In the genomic region with DNA sequence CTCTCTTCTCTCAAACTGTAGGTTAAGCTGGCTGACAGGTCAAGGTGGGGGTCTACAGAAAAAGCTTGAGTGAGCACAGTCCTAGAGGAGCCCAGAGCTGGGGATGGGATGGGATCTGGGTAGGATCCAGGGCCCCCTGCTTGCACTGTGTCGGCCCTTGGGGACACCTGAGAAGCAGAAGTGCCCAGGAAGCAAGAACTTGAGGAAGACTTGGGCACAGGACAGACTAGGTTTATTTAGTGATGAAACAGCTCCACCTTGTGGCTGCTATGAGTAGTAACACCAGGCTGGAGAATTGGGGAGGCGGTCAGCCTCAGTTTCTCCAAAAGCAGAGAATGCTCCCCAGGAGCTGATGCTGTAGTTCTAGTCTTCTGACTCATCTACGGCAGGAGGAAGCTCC, we compare ENCODE assay signal across 8 mouse cellular contexts. TPM values are rescaled to one million over a fixed set of nuclear protein-coding genes. Genes with fewer than 3 reads are reported as not detected.
A peak's percentile ranks its signal among the peaks of the same experiment; 100 is the strongest.
DNase-seq lines count a peak whose midpoint lies in the region; ATAC-seq lines count a peak whose summit lies in the region.

No protein-coding gene starts in this region.

- no peaks in the 10 kb centered on the region for H3K36me3 ChIP-seq in forebrain, embryonic 13.5 days (ENCODE audit: poor library complexity, severe bottlenecking)
- no peaks in the 10 kb centered on the region for H3K36me3 ChIP-seq in forebrain, embryonic 11.5 days (ENCODE audit: control insufficient read depth, insufficient read depth, low read length)
- no peaks in the 10 kb centered on the region for H3K36me3 ChIP-seq in intestine, embryonic 14.5 days (ENCODE audit: control insufficient read depth, insufficient read depth, low read length)
- no peaks in the 10 kb centered on the region for H3K36me3 ChIP-seq in stomach, embryonic 16.5 days (ENCODE audit: control insufficient read depth, insufficient read depth, low read length)

- no peak overlapping the region for H3K4me3 ChIP-seq in forebrain, embryonic 13.5 days
- no peak overlapping the region for H3K4me3 ChIP-seq in forebrain, embryonic 11.5 days (ENCODE audit: low read depth, low read length)
- H3K4me3 ChIP-seq in intestine, embryonic 14.5 days (ENCODE audit: low read depth, low read length), result no peak overlapping the region
- no peak overlapping the region for H3K4me3 ChIP-seq in stomach, embryonic 16.5 days (replicated peaks; ENCODE audit: low read length)

- peaks cover 30% of the 10 kb centered on the region for H3K27me3 ChIP-seq in forebrain, embryonic 13.5 days
- H3K27me3 ChIP-seq in forebrain, embryonic 11.5 days (ENCODE audit: control insufficient read depth, insufficient read depth, low read length), result peaks cover 3% of the 10 kb centered on the region; the same call in 1 of the 2 replicates
- peaks cover 8% of the 10 kb centered on the region; the same call in 1 of the 2 replicates for H3K27me3 ChIP-seq in intestine, embryonic 14.5 days (replicated peaks; ENCODE audit: control insufficient read depth, insufficient read depth, low read length)
- no peaks in the 10 kb centered on the region for H3K27me3 ChIP-seq in stomach, embryonic 16.5 days (ENCODE audit: control insufficient read depth, insufficient read depth, low read length)

- H3K4me2 ChIP-seq in forebrain, embryonic 13.5 days, result no peak overlapping the region
- no peak overlapping the region for H3K4me2 ChIP-seq in forebrain, embryonic 11.5 days (ENCODE audit: low read depth, low read length, severe bottlenecking)
- H3K4me2 ChIP-seq in intestine, embryonic 14.5 days (ENCODE audit: low read length), result no peak overlapping the region
- no peak overlapping the region for H3K4me2 ChIP-seq in stomach, embryonic 16.5 days (ENCODE audit: low read depth, low read length)

- no peak for DNase-seq in forebrain, embryonic 11.5 days (ENCODE audit: low spot score)
- DNase-seq in thymus, postnatal 0 days (ENCODE audit: low spot score), result peak; percentile 64
- DNase-seq in thymus, adult 18-20 months, result no peak
- DNase-seq in intestine, embryonic 14.5 days (ENCODE audit: low spot score), result peak; percentile 70
- no peak for DNase-seq in layer of hippocampus, postnatal 25 days (ENCODE audit: extremely low spot score in 1 of 2, low spot score in 1 of 2)
- DNase-seq in adrenal gland, adult 8-10 months, result no peak

- no peak overlapping the region for H3K27ac ChIP-seq in forebrain, embryonic 13.5 days
- H3K27ac ChIP-seq in forebrain, embryonic 11.5 days (ENCODE audit: low read depth, low read length), result no peak overlapping the region
- no peak overlapping the region for H3K27ac ChIP-seq in intestine, embryonic 14.5 days (ENCODE audit: low read depth)
- no peak overlapping the region for H3K27ac ChIP-seq in stomach, embryonic 16.5 days (ENCODE audit: low read length)

- 25% methylated on average over 3 of the region's 3 CpGs for WGBS in forebrain, embryonic 13.5 days
- 22% methylated on average over 3 of the region's 3 CpGs for WGBS in forebrain, embryonic 11.5 days
- WGBS in intestine, embryonic 14.5 days, result 15% methylated on average over 3 of the region's 3 CpGs
- WGBS in stomach, embryonic 16.5 days, result 16% methylated on average over 3 of the region's 3 CpGs

- no peaks in the 10 kb centered on the region for H3K9me3 ChIP-seq in forebrain, embryonic 13.5 days (replicated peaks)
- H3K9me3 ChIP-seq in forebrain, embryonic 11.5 days (ENCODE audit: control insufficient read depth, low read length), result no peaks in the 10 kb centered on the region
- no peaks in the 10 kb centered on the region for H3K9me3 ChIP-seq in intestine, embryonic 14.5 days (ENCODE audit: control insufficient read depth, low read length)
- no peaks in the 10 kb centered on the region for H3K9me3 ChIP-seq in stomach, embryonic 16.5 days (replicated peaks; ENCODE audit: control insufficient read depth, low read length)

- ATAC-seq in forebrain, embryonic 13.5 days, result peak; percentile 48; the same call in 1 of the 2 replicates
- ATAC-seq in forebrain, embryonic 11.5 days (replicated peaks; ENCODE audit: low FRiP score), result no peak
- ATAC-seq in intestine, embryonic 14.5 days (replicated peaks; ENCODE audit: low FRiP score, low TSS enrichment, low read depth), result 0 out of 2 replicates have a peak, but pooled peaks have one; percentile 63
- peak; percentile 20 for ATAC-seq in stomach, embryonic 16.5 days (ENCODE audit: insufficient read depth, low FRiP score)

- H3K9ac ChIP-seq in forebrain, embryonic 13.5 days, result no peak overlapping the region
- H3K9ac ChIP-seq in forebrain, embryonic 11.5 days (ENCODE audit: low read length), result no peak overlapping the region
- no peak overlapping the region for H3K9ac ChIP-seq in intestine, embryonic 14.5 days (ENCODE audit: low read length)
- H3K9ac ChIP-seq in stomach, embryonic 16.5 days (ENCODE audit: low read length), result no peak overlapping the region

- no peaks in the 10 kb centered on the region for H3K4me1 ChIP-seq in forebrain, embryonic 13.5 days
- H3K4me1 ChIP-seq in forebrain, embryonic 11.5 days (replicated peaks; ENCODE audit: control insufficient read depth, insufficient read depth, low read length), result no peaks in the 10 kb centered on the region
- no peaks in the 10 kb centered on the region for H3K4me1 ChIP-seq in intestine, embryonic 14.5 days (replicated peaks; ENCODE audit: control insufficient read depth, insufficient read depth, low read length)
- H3K4me1 ChIP-seq in stomach, embryonic 16.5 days (ENCODE audit: control insufficient read depth, insufficient read depth, low read length), result no peaks in the 10 kb centered on the region

RNA-seq across cellular contexts. Expression of gene Mrgprg, which starts 3.0 kb away (rescaled TPM):
- not detected in 2 replicates for polyA plus RNA-seq in forebrain, embryonic 13.5 days (2015; fragmentation: Nextera tagmentation; extraction: Ambion mirVana)
- polyA plus RNA-seq in forebrain, embryonic 11.5 days (2014; fragmentation: Nextera tagmentation; extraction: Ambion mirVana), result not detected in 2 replicates
- polyA plus RNA-seq in thymus, postnatal 0 days (2015; fragmentation: Nextera tagmentation; extraction: Ambion mirVana), result 0.27 and 0.31 TPM in 2 replicates
- polyA plus RNA-seq in intestine, embryonic 14.5 days (2014; fragmentation: Nextera tagmentation; extraction: Ambion mirVana), result not detected in 2 replicates
- not detected in 2 replicates for polyA plus RNA-seq in stomach, embryonic 16.5 days (2015; fragmentation: Nextera tagmentation; extraction: Ambion mirVana)
- not detected for total RNA-seq in layer of hippocampus, postnatal 25 days (2021)
- 1 to 10 TPM in 2 of 4 experiments, under 1 TPM in 2; 0.28 to 2.1 (median 0.78) TPM for total RNA-seq in adrenal gland, adult 8-10 months (2022)

RNA-seq across cellular contexts. Expression of gene Osbpl5, which starts 7.0 kb away (rescaled TPM):
- 21.6 and 22.6 TPM in 2 replicates for polyA plus RNA-seq in forebrain, embryonic 13.5 days (2015; fragmentation: Nextera tagmentation; extraction: Ambion mirVana)
- 12.9 and 13.3 TPM in 2 replicates for polyA plus RNA-seq in forebrain, embryonic 11.5 days (2014; fragmentation: Nextera tagmentation; extraction: Ambion mirVana)
- polyA plus RNA-seq in thymus, postnatal 0 days (2015; fragmentation: Nextera tagmentation; extraction: Ambion mirVana), result 6.5 and 6.6 TPM in 2 replicates
- 34.9 and 39.7 TPM in 2 replicates for polyA plus RNA-seq in intestine, embryonic 14.5 days (2014; fragmentation: Nextera tagmentation; extraction: Ambion mirVana)
- 43.5 and 52.2 TPM in 2 replicates for polyA plus RNA-seq in stomach, embryonic 16.5 days (2015; fragmentation: Nextera tagmentation; extraction: Ambion mirVana)
- total RNA-seq in layer of hippocampus, postnatal 25 days (2021), result 10 to 100 TPM; 21.6 to 33.6 TPM
- total RNA-seq in adrenal gland, adult 8-10 months (2022), result 10 to 100 TPM; 39.0 to 58.1 (median 45.3) TPM

RNA-seq across cellular contexts. Expression of gene Mrgpre, which starts 20.5 kb away (rescaled TPM):
- polyA plus RNA-seq in forebrain, embryonic 13.5 days (2015; fragmentation: Nextera tagmentation; extraction: Ambion mirVana), result 1.8 and 1.9 TPM in 2 replicates
- 2.1 and 2.6 TPM in 2 replicates for polyA plus RNA-seq in forebrain, embryonic 11.5 days (2014; fragmentation: Nextera tagmentation; extraction: Ambion mirVana)
- 1.5 and 1.7 TPM in 2 replicates for polyA plus RNA-seq in thymus, postnatal 0 days (2015; fragmentation: Nextera tagmentation; extraction: Ambion mirVana)
- polyA plus RNA-seq in intestine, embryonic 14.5 days (2014; fragmentation: Nextera tagmentation; extraction: Ambion mirVana), result 2.3 and 2.4 TPM in 2 replicates
- 0.98 and 1.6 TPM in 2 replicates for polyA plus RNA-seq in stomach, embryonic 16.5 days (2015; fragmentation: Nextera tagmentation; extraction: Ambion mirVana)
- 1 to 10 TPM; 5.0 to 6.6 TPM for total RNA-seq in layer of hippocampus, postnatal 25 days (2021)
- 1 to 10 TPM; 2.7 to 5.1 (median 3.9) TPM for total RNA-seq in adrenal gland, adult 8-10 months (2022)

RNA-seq across cellular contexts. Expression of gene Nadsyn1, which starts 58.9 kb away (rescaled TPM):
- 5.6 and 6.8 TPM in 2 replicates for polyA plus RNA-seq in forebrain, embryonic 13.5 days (2015; fragmentation: Nextera tagmentation; extraction: Ambion mirVana)
- 8.2 and 10.1 TPM in 2 replicates for polyA plus RNA-seq in forebrain, embryonic 11.5 days (2014; fragmentation: Nextera tagmentation; extraction: Ambion mirVana)
- 7.1 and 7.7 TPM in 2 replicates for polyA plus RNA-seq in thymus, postnatal 0 days (2015; fragmentation: Nextera tagmentation; extraction: Ambion mirVana)
- polyA plus RNA-seq in intestine, embryonic 14.5 days (2014; fragmentation: Nextera tagmentation; extraction: Ambion mirVana), result 11.7 and 12.3 TPM in 2 replicates
- polyA plus RNA-seq in stomach, embryonic 16.5 days (2015; fragmentation: Nextera tagmentation; extraction: Ambion mirVana), result 11.1 and 15.1 TPM in 2 replicates
- 1 to 10 TPM; 6.2 to 7.3 TPM for total RNA-seq in layer of hippocampus, postnatal 25 days (2021)
- 10 to 100 TPM in 3 of 4 experiments, 1 to 10 TPM in 1; 9.2 to 17.5 (median 14.6) TPM for total RNA-seq in adrenal gland, adult 8-10 months (2022)

RNA-seq across cellular contexts. Expression of gene Dhcr7, which starts 59.2 kb away (rescaled TPM):
- 47.1 and 52.0 TPM in 2 replicates for polyA plus RNA-seq in forebrain, embryonic 13.5 days (2015; fragmentation: Nextera tagmentation; extraction: Ambion mirVana)
- 88.8 and 95.4 TPM in 2 replicates for polyA plus RNA-seq in forebrain, embryonic 11.5 days (2014; fragmentation: Nextera tagmentation; extraction: Ambion mirVana)
- 30.0 and 41.7 TPM in 2 replicates for polyA plus RNA-seq in thymus, postnatal 0 days (2015; fragmentation: Nextera tagmentation; extraction: Ambion mirVana)
- polyA plus RNA-seq in intestine, embryonic 14.5 days (2014; fragmentation: Nextera tagmentation; extraction: Ambion mirVana), result 80.4 and 84.3 TPM in 2 replicates
- polyA plus RNA-seq in stomach, embryonic 16.5 days (2015; fragmentation: Nextera tagmentation; extraction: Ambion mirVana), result 42.4 and 47.7 TPM in 2 replicates
- total RNA-seq in layer of hippocampus, postnatal 25 days (2021), result 10 to 100 TPM; 44.7 to 51.3 TPM
- 1,000 to 10,000 TPM in 1 of 4 experiments, 100 to 1,000 TPM in 3; 583 to 1,249 (median 833) TPM for total RNA-seq in adrenal gland, adult 8-10 months (2022)

Comparison
In these comparisons a context has a peak if more than half of its experiments do, and no peak if none do; other contexts are left out.
1. DNase-seq: peak in thymus, postnatal 0 days (single experiment) and intestine, embryonic 14.5 days (single experiment); none in forebrain, embryonic 11.5 days (single experiment), thymus, adult 18-20 months (0 of 2), layer of hippocampus, postnatal 25 days (0 of 2) and adrenal gland, adult 8-10 months (single experiment).